Mouse (Mus musculus) left cerebral cortex, adult 18-20 months (tissue): ENCODE measurements at regions not wholly inside any gene's neighbourhood (a gene's known extent, or its start where the extent isn't known, plus 50 kb on each side); places are given as distances from the start of the nearest gene placed in this dataset.
A peak's percentile ranks its signal among the peaks of the same experiment; 100 is the strongest.

ENCODE experiments used
- DNase-seq, 2 experiments: peaks; one replicate each; pipeline ENCODE4 v3.0.0; 2021 to 2022; ENCODE audit warnings: low spot score in 2 of 2, mixed read lengths in 1 of 2

DNA sequence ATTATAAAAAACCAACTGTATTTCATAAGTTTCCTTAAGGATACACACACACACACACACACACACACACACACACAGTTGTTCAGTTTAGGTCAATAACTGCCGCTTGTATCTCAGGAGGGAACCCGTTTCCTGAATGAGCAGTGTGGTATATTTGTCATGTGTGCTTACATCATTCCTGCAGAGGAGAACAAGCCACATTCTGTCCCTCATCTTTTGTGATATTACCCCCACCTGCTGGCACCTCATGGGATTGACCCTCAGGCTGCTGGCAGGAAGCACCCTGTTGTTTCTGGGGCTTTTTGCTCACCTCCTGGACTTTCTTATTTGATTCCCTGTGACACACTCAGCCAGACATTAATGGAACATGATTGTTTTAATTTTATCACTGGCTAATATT lies 66.4 kb upstream of the Htr1a start:
- peak; percentile 65 to 69 for DNase-seq

DNA sequence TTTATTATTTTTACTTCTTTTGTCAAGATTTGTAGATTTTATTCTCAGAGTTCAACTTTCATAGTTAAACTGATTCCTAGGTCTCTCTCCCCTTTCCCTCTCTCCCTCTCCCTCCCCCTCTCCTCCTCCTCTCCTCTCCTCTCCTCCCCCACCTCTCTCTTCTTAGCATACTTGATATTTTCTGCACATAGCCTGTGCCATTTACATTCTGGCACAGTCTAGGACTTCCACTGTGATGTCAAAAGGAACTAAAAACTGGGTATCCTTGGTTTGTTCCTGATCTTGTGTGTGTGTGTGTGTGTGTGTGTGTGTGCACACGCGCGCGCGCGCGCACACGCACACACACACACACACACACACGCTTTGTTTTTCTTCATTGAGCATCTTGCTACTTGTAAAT lies 64.9 kb upstream of the Htr1a start:
- no peak for DNase-seq

DNA sequence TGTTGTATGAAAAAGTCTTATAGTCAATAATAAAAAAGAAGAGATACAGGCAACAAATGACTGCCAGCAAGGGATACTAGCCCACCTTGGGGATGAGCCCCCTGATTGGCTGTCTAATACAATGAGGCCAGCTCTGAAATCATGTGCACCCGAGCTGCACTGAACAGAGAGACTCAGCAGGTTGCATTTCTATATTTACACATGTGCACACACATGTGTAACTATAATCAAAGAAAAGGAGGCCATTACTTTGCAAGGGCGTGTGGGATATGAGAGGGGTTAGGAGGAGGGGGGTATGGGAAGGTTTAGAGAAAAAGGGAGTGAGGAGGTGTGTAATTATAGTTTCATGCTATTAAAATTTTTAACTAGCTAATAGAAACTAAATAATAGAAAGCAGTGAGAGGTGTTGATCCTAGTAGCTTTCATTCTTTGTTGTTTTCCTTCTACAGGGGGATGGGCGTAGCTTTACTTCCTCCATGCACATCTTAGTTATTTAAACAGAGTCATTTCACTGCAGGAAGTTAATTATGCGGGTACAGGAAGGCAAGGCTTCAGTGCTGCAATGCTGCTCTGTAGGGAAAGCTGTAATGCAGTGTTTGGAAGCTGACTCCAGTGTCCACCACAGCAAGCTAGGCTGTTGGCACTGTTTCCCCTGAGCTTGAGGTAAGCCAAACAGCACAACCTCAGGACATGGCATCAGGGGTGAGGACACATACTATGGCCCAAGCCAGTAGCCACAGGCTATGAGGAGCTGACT lies 56.2 kb upstream of the Htr1a start:
- DNase-seq: no peak
